Mouse (Mus musculus) lung, embryonic 14.5 days (tissue): ENCODE measurements around the gene Atpaf2. TPM values are rescaled to one million over a fixed set of nuclear protein-coding genes. Genes with fewer than 3 reads are reported as not detected.

Experiments
- ATAC-seq: fragments of 200-750 bp; cut with Nextera tagmentation; 2 replicates; pipeline ENCODE4 v1.8.0; 2017; ENCODE audit warnings: mild to moderate bottlenecking, moderate TSS enrichment, moderate library complexity; ENCODE audit not compliant: insufficient read depth
- DNase-seq: peaks from one replicate; pipeline ENCODE4 v3.0.0-alpha.2; 2015
- H3K27ac ChIP-seq: fragments of 300-500 bp; sonication (generic); 2 replicates; pipeline ENCODE4 v1.5.1; 2014; ENCODE audit warnings: low read depth, mild to moderate bottlenecking, moderate library complexity
- H3K27me3 ChIP-seq: fragments of 300-500 bp; sonication (generic); 2 replicates; pipeline ENCODE4 v1.6.1; 2014; ENCODE audit warnings: low read length, control low read depth; ENCODE audit not compliant: insufficient read depth
- H3K36me3 ChIP-seq: fragments of 300-500 bp; sonication (generic); 2 replicates; pipeline ENCODE4 v1.6.1; 2014; ENCODE audit warnings: control low read depth; ENCODE audit not compliant: insufficient read depth
- H3K4me1 ChIP-seq: fragments of 300-500 bp; sonication (generic); 2 replicates; pipeline ENCODE4 v1.6.1; 2014; ENCODE audit warnings: antibody characterized with exemption, control low read depth; ENCODE audit not compliant: insufficient read depth
- H3K4me2 ChIP-seq: fragments of 300-500 bp; sonication (generic); 2 replicates; pipeline ENCODE4 v1.6.1; 2014; ENCODE audit warnings: mild to moderate bottlenecking
- H3K4me3 ChIP-seq: fragments of 300-500 bp; sonication (generic); 2 replicates; pipeline ENCODE4 v1.5.1; 2014; ENCODE audit warnings: low read depth, low read length
- H3K9ac ChIP-seq: fragments of 300-500 bp; sonication (generic); 2 replicates; pipeline ENCODE4 v1.6.1; 2014
- H3K9me3 ChIP-seq: fragments of 300-500 bp; sonication (generic); 2 replicates; pipeline ENCODE4 v1.6.1; 2016; ENCODE audit warnings: low read depth, low read length, control low read depth
- CTCF ChIP-seq: IDR thresholded peaks from 2 replicates; pipeline ENCODE4 v1.5.1; 2016; ENCODE audit warnings: antibody characterized with exemption, low read depth
- WGBS: fragments of 180-500 bp; shearing (Covaris S2); extraction: QIAGEN DNeasy Blood & Tissue Kit; methylation state at CpG from one replicate; pipeline ENCODE4 v1.1.7; 2014; 5-methylcytosine and 5-hydroxymethylcytosine counted together
- polyA plus RNA-seq: library from polyadenylated mRNA; unstranded; fragments of >200 nt; fragmentation: Nextera tagmentation; extraction: Ambion mirVana; gene quantifications from 2 replicates; pipeline ENCODE4 v1.2.1, GENCODE M21; 2014

Gene Atpaf2
- polyA plus RNA-seq, 1 experiment from 2014 or later, result 50.1 TPM

GRCm38 (mm10) chr11:60422046-60422668 lies 3.9 kb upstream of the Atpaf2 start:
- Histone ChIP-seq H3K4me1 (peaks cover 7% of the 10 kb centered on the region; the same call in 1 of the 2 replicates), H3K9me3 (no peaks in the 10 kb centered on the region), H3K4me2 (no peak overlapping the region), H3K27ac (no peak overlapping the region), H3K27me3 (no peaks in the 10 kb centered on the region), H3K4me3 (no peak overlapping the region), H3K9ac (no peak overlapping the region), H3K36me3 (peaks cover 13% of the 10 kb centered on the region; the same call in 1 of the 2 replicates)
- no peak for ATAC-seq
- DNase-seq, result peak; percentile 13
- WGBS, result 61% methylated on average over 5 of the region's 6 CpGs
- no peak for TF ChIP-seq CTCF

DNA sequence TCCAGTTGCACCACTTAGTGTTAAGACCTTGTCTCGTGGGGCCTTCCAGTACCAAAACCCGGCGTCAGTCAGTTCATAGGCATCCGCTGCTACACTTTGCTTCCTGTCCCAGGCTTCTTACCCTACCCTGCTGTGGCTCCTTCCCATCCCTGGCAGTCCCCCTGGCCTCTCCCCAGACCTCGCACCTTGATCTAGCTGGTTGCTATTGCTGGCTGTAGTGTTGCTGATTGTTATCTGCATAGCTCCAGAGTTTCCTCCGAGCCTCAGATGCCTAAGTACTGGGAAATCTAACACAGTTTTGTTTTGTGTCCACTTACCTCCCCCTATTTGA lies 181 bp upstream of the Atpaf2 start:
- H3K27me3 ChIP-seq, result no peaks in the 10 kb centered on the region
- 8% methylated on average over 6 of the region's 6 CpGs for WGBS
- DNase-seq, result peak; percentile 12
- H3K4me2 ChIP-seq, result peak overlapping the region; percentile 96
- no peak overlapping the region for H3K27ac ChIP-seq
- H3K4me3 ChIP-seq, result peak overlapping the region; percentile 93
- no peak for TF ChIP-seq CTCF
- no peaks in the 10 kb centered on the region for H3K9me3 ChIP-seq
- ATAC-seq, result no peak
- no peaks in the 10 kb centered on the region for H3K36me3 ChIP-seq
- H3K9ac ChIP-seq, result peak overlapping the region; percentile 93
- peaks cover 11% of the 10 kb centered on the region; the same call in 1 of the 2 replicates for H3K4me1 ChIP-seq

DNA sequence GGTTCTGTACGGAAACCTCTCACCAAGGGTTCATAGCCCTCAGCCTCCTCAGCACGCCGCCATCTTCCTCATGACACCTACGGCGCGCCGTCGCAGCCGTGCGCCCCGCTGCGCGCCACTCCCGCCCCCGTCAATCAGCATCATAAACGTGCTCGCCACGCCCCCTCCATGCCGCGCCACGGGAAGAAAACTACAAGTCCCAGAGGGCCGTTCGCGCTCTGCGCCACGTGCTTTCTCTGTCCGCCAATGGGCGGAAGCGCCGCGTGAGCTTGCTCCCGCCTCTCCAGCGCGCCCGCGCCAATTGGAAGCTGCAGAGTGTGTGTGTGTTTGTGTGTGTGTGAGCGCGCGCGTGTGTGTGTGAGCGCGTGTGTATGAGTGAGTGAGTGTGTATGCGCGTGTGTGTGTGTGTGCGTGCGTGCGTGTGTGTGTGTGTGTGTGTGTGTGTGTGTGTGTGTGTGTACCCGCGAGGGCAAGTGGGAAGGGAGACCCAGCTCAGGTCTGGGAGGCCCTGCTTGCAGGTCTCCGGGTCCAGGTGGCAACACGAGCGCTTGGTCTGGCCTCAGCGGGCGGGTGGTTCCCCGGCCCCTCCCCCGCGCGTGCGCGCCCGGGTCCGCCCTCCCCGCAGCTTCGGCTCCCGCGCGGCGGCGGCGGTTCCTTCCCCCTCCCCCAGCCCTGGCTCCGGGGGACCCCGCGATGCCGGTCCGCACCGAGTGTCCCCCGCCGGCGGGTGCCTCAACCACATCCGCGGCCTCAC lies 1.1 kb downstream of the Atpaf2 start, which contains the start of gene Gid4:
Gene Gid4, plus strand, starts transcription at position 183 of the 754 bp plus-strand sequence.
- DNase-seq (peak; percentile 100), ATAC-seq (peak; percentile 97)
- Histone ChIP-seq H3K4me1 (peaks cover 11% of the 10 kb centered on the region; the same call in 1 of the 2 replicates), H3K9ac (peak within 1 kb of the TSS; percentile 93), H3K27me3 (no peaks in the 10 kb centered on the region), H3K4me3 (peak within 1 kb of the TSS; percentile 93), H3K9me3 (no peaks in the 10 kb centered on the region), H3K27ac (peak within 1 kb of the TSS; percentile 90), H3K4me2 (peak within 1 kb of the TSS; percentile 96), H3K36me3 (no peaks in the 10 kb centered on the region)
- WGBS, result under 1% methylated on average over 69 of the region's 81 CpGs
- TF ChIP-seq CTCF, result no peak

- Histone ChIP-seq H3K4me1 (peaks cover 11% of the 10 kb centered on the region; the same call in 1 of the 2 replicates), H3K9ac (peak overlapping the region; percentile 80), H3K27me3 (no peaks in the 10 kb centered on the region), H3K9me3 (no peaks in the 10 kb centered on the region), H3K4me3 (peak overlapping the region; percentile 93), H3K4me2 (peak overlapping the region; percentile 74), H3K27ac (peak overlapping the region; percentile 72), H3K36me3 (no peaks in the 10 kb centered on the region)
- no peak for TF ChIP-seq CTCF
- peak; percentile 55 for ATAC-seq
- DNase-seq, result no peak
- WGBS, result under 1% methylated on average over 21 of the region's 21 CpGs
These were observed 1.7 kb downstream of the Atpaf2 start for GRCm38 (mm10) chr11:60416590-60416962.

DNA sequence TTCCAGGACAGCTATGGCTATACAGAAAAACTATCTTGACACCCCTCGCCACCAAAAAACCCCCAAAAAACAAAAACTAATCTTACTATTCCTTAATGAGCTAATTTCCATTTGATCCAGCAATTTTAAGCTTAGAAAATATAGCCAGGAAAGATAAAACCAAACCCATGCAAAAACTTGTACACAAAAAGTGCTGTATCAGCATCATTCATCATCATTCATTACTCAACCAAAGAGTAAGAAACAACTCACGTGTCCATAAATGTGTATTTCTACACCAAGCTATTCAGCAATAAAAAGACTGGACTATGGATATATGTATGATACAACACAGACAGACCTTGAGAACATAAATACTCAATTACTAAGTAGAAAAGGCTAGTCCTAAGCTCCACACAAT lies 5.3 kb downstream of the Atpaf2 start:
- 83% methylated on average over 2 of the region's 2 CpGs for WGBS
- H3K9ac ChIP-seq, result no peak overlapping the region
- H3K4me1 ChIP-seq, result 0 out of 2 replicates have a peak, but pooled peaks cover 4% of the 10 kb centered on the region
- no peak overlapping the region for H3K4me3 ChIP-seq
- no peak overlapping the region for H3K27ac ChIP-seq
- H3K9me3 ChIP-seq, result no peaks in the 10 kb centered on the region
- DNase-seq (no peak), ATAC-seq (no peak)
- no peaks in the 10 kb centered on the region for H3K27me3 ChIP-seq
- H3K36me3 ChIP-seq, result peaks cover 19% of the 10 kb centered on the region; the same call in 1 of the 2 replicates
- no peak overlapping the region for H3K4me2 ChIP-seq
- no peak for TF ChIP-seq CTCF

GRCm38 (mm10) chr11:60412173-60412572 lies 6.1 kb downstream of the Atpaf2 start:
- 5% methylated on average over 3 of the region's 3 CpGs for WGBS
- no peak for ATAC-seq
- Histone ChIP-seq H3K4me2 (no peak overlapping the region), H3K4me1 (0 out of 2 replicates have a peak, but pooled peaks cover 4% of the 10 kb centered on the region), H3K9me3 (no peaks in the 10 kb centered on the region), H3K36me3 (peaks cover 26% of the 10 kb centered on the region), H3K27ac (no peak overlapping the region), H3K9ac (no peak overlapping the region), H3K4me3 (no peak overlapping the region), H3K27me3 (no peaks in the 10 kb centered on the region)
- peak; percentile 68 for TF ChIP-seq CTCF
- peak; percentile 95 for DNase-seq

GRCm38 (mm10) chr11:60406606-60407005 lies 11.7 kb downstream of the Atpaf2 start:
- H3K4me1 ChIP-seq, result no peaks in the 10 kb centered on the region
- H3K4me3 ChIP-seq, result no peak overlapping the region
- WGBS, result 100% methylated on average over 1 of the region's 1 CpGs
- no peaks in the 10 kb centered on the region for H3K27me3 ChIP-seq
- TF ChIP-seq CTCF, result no peak
- H3K9ac ChIP-seq, result no peak overlapping the region
- ATAC-seq (no peak), DNase-seq (no peak)
- no peak overlapping the region for H3K4me2 ChIP-seq
- peaks cover 69% of the 10 kb centered on the region for H3K36me3 ChIP-seq
- H3K27ac ChIP-seq, result no peak overlapping the region
- H3K9me3 ChIP-seq, result no peaks in the 10 kb centered on the region
